Mouse (Mus musculus): ENCODE measurements around the gene Cpa1.

DNA sequence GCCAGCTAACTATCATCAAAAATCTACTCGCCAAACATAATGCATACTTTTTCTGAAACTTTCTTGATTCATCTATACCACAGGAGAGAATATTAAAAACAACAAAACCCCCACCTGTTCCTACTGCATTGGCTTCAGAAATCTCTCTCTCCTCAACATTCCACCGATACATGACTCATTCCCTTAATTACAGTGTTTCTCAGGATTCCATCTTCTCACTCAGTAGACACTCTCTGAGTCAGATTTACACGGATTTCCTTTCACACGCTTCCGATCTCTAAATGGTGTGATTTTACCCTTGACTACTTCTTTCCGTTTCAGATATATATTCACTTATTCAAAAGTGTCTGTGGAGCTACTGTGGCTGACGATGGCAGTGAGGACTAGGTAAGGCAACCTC lies 48.2 kb downstream of the Cpa1 start:
- TF ChIP-seq CTCF (IDR thresholded peaks at IDR 0.05; ENCODE audit: borderline replicate concordance, control insufficient read depth, extremely low read depth, insufficient read depth, low read length, poor library complexity) = no peak
- TF ChIP-seq POLR2A (IDR thresholded peaks at IDR 0.05; ENCODE audit: control insufficient read depth, extremely low read depth, insufficient read depth, low read length, poor library complexity) = no peak

Data from thymus, adult 2 months (tissue).